Mouse (Mus musculus): ENCODE measurements around the gene Trim45. TPM values are rescaled to one million over a fixed set of nuclear protein-coding genes. Genes with fewer than 3 reads are reported as not detected.

Trim45 gene
- 13.0 and 13.1 TPM in 2 replicates for polyA plus RNA-seq (2012; rRNA removed)

GRCm38 (mm10) chr3:100921825-100922505 is at the start of gene Trim45:
Gene Trim45 (plus strand): TSS chr3:100922202.
- TF ChIP-seq POLR2A (IDR thresholded peaks at IDR 0.05; ENCODE audit: borderline replicate concordance, extremely low read depth, insufficient read depth, insufficient read length, poor library complexity, severe bottlenecking) = peak; percentile 77; the same call in 1 of the 2 replicates
- TF ChIP-seq CTCF (IDR thresholded peaks at IDR 0.05; ENCODE audit: borderline replicate concordance, extremely low read depth, insufficient read depth, insufficient read length) = no peak
- DNase-seq (ENCODE audit: low read depth) = peak; percentile 100

GRCm38 (mm10) chr3:100877057-100877456 is 44.9 kb upstream of the Trim45 start:
- TF ChIP-seq CTCF (IDR thresholded peaks at IDR 0.05; ENCODE audit: borderline replicate concordance, extremely low read depth, insufficient read depth, insufficient read length) (no peak), POLR2A (IDR thresholded peaks at IDR 0.05; ENCODE audit: borderline replicate concordance, extremely low read depth, insufficient read depth, insufficient read length, poor library complexity, severe bottlenecking) (no peak)
- peak; percentile 30 for DNase-seq (ENCODE audit: low read depth)

GRCm38 (mm10) chr3:100881403-100881802 is 40.6 kb upstream of the Trim45 start:
- TF ChIP-seq POLR2A (IDR thresholded peaks at IDR 0.05; ENCODE audit: borderline replicate concordance, extremely low read depth, insufficient read depth, insufficient read length, poor library complexity, severe bottlenecking) = no peak
- TF ChIP-seq CTCF (IDR thresholded peaks at IDR 0.05; ENCODE audit: borderline replicate concordance, extremely low read depth, insufficient read depth, insufficient read length) = no peak
- DNase-seq (ENCODE audit: low read depth) = peak; percentile 5

GRCm38 (mm10) chr3:100881843-100882634 is 40.0 kb upstream of the Trim45 start:
- peak; percentile 32 for DNase-seq (ENCODE audit: low read depth)
- TF ChIP-seq POLR2A (IDR thresholded peaks at IDR 0.05; ENCODE audit: borderline replicate concordance, extremely low read depth, insufficient read depth, insufficient read length, poor library complexity, severe bottlenecking) = no peak
- no peak for TF ChIP-seq CTCF (IDR thresholded peaks at IDR 0.05; ENCODE audit: borderline replicate concordance, extremely low read depth, insufficient read depth, insufficient read length)

GRCm38 (mm10) chr3:100889234-100889633 is 32.8 kb upstream of the Trim45 start:
- no peak for DNase-seq (ENCODE audit: low read depth)

GRCm38 (mm10) chr3:100890406-100890805 is 31.6 kb upstream of the Trim45 start:
- TF ChIP-seq POLR2A (IDR thresholded peaks at IDR 0.05; ENCODE audit: borderline replicate concordance, extremely low read depth, insufficient read depth, insufficient read length, poor library complexity, severe bottlenecking) (no peak), CTCF (IDR thresholded peaks at IDR 0.05; ENCODE audit: borderline replicate concordance, extremely low read depth, insufficient read depth, insufficient read length) (no peak)
- no peak for DNase-seq (ENCODE audit: low read depth)

More at GRCm38 (mm10) chr3:100889234-100889633, 32.8 kb upstream of the Trim45 start:
- TF ChIP-seq POLR2A (IDR thresholded peaks at IDR 0.05; ENCODE audit: borderline replicate concordance, extremely low read depth, insufficient read depth, insufficient read length, poor library complexity, severe bottlenecking) = no peak
- no peak for TF ChIP-seq CTCF (IDR thresholded peaks at IDR 0.05; ENCODE audit: borderline replicate concordance, extremely low read depth, insufficient read depth, insufficient read length)

GRCm38 (mm10) chr3:100892383-100893335 is 29.3 kb upstream of the Trim45 start:
- TF ChIP-seq CTCF (IDR thresholded peaks at IDR 0.05; ENCODE audit: borderline replicate concordance, extremely low read depth, insufficient read depth, insufficient read length) = no peak
- no peak for TF ChIP-seq POLR2A (IDR thresholded peaks at IDR 0.05; ENCODE audit: borderline replicate concordance, extremely low read depth, insufficient read depth, insufficient read length, poor library complexity, severe bottlenecking)
- no peak for DNase-seq (ENCODE audit: low read depth)

GRCm38 (mm10) chr3:100895500-100895899 is 26.5 kb upstream of the Trim45 start:
- peak; percentile 28 for DNase-seq (ENCODE audit: low read depth)
- TF ChIP-seq CTCF (IDR thresholded peaks at IDR 0.05; ENCODE audit: borderline replicate concordance, extremely low read depth, insufficient read depth, insufficient read length) = no peak
- no peak for TF ChIP-seq POLR2A (IDR thresholded peaks at IDR 0.05; ENCODE audit: borderline replicate concordance, extremely low read depth, insufficient read depth, insufficient read length, poor library complexity, severe bottlenecking)

GRCm38 (mm10) chr3:100906128-100906527 is 15.9 kb upstream of the Trim45 start:
- TF ChIP-seq POLR2A (IDR thresholded peaks at IDR 0.05; ENCODE audit: borderline replicate concordance, extremely low read depth, insufficient read depth, insufficient read length, poor library complexity, severe bottlenecking) (no peak), CTCF (IDR thresholded peaks at IDR 0.05; ENCODE audit: borderline replicate concordance, extremely low read depth, insufficient read depth, insufficient read length) (no peak)
- DNase-seq (ENCODE audit: low read depth) = no peak

- DNase-seq (ENCODE audit: low read depth) = no peak
Observed at GRCm38 (mm10) chr3:100906916-100907315, 15.1 kb upstream of the Trim45 start.

More at GRCm38 (mm10) chr3:100906916-100907315, 15.1 kb upstream of the Trim45 start:
- TF ChIP-seq CTCF (IDR thresholded peaks at IDR 0.05; ENCODE audit: borderline replicate concordance, extremely low read depth, insufficient read depth, insufficient read length) (peak; percentile 24; the same call in 1 of the 2 replicates), POLR2A (IDR thresholded peaks at IDR 0.05; ENCODE audit: borderline replicate concordance, extremely low read depth, insufficient read depth, insufficient read length, poor library complexity, severe bottlenecking) (no peak)

All from brain, embryonic 14.5 days (tissue).